Mouse (Mus musculus) cerebellum, adult 9-10 months (tissue): ENCODE results near the gene Ndufb2.

Experiments used
- DNase-seq: peaks from one replicate; pipeline ENCODE4 v3.0.0; 2022

Gene Ndufb2

GRCm38 (mm10) chr6:39592401-39593214 is at the start of gene Ndufb2:
Ndufb2 (plus strand) TSS chr6:39592574.
- peak; percentile 96 for DNase-seq

- no peak for DNase-seq
Observed at GRCm38 (mm10) chr6:39542631-39543597, 49.5 kb upstream of the Ndufb2 start.

- DNase-seq: no peak
Observed at GRCm38 (mm10) chr6:39543769-39544420, 48.5 kb upstream of the Ndufb2 start.

- DNase-seq: no peak
Observed at GRCm38 (mm10) chr6:39545474-39545873, 46.9 kb upstream of the Ndufb2 start.

- DNase-seq: no peak
Observed at GRCm38 (mm10) chr6:39548030-39548429, 44.3 kb upstream of the Ndufb2 start.

- no peak for DNase-seq
Observed at GRCm38 (mm10) chr6:39551981-39552636, 40.3 kb upstream of the Ndufb2 start.

GRCm38 (mm10) chr6:39554888-39555647 is 37.3 kb upstream of the Ndufb2 start:
- DNase-seq: no peak

- DNase-seq: no peak
Observed at GRCm38 (mm10) chr6:39555648-39555945, 36.8 kb upstream of the Ndufb2 start.

GRCm38 (mm10) chr6:39556900-39557659 is 35.3 kb upstream of the Ndufb2 start:
- no peak for DNase-seq

GRCm38 (mm10) chr6:39557723-39558261 is 34.6 kb upstream of the Ndufb2 start, which contains the start of gene Dennd2a:
Dennd2a (minus strand) TSS chr6:39557867.
- DNase-seq: peak; percentile 68

GRCm38 (mm10) chr6:39559276-39559939 is 33.0 kb upstream of the Ndufb2 start:
- no peak for DNase-seq

- peak; percentile 95 for DNase-seq
Observed at GRCm38 (mm10) chr6:39562166-39563015, 30.0 kb upstream of the Ndufb2 start.

GRCm38 (mm10) chr6:39567528-39567927 is 24.8 kb upstream of the Ndufb2 start:
- peak; percentile 63 for DNase-seq

- no peak for DNase-seq
Observed at GRCm38 (mm10) chr6:39570426-39570825, 21.9 kb upstream of the Ndufb2 start.

- DNase-seq: peak; percentile 83
Observed at GRCm38 (mm10) chr6:39573791-39574554, 18.4 kb upstream of the Ndufb2 start, which contains the start of gene Adck2. Adck2 (plus strand) TSS chr6:39573873.

GRCm38 (mm10) chr6:39574555-39574869 is 17.9 kb upstream of the Ndufb2 start:
- DNase-seq: peak; percentile 46

GRCm38 (mm10) chr6:39574951-39575350 is 17.4 kb upstream of the Ndufb2 start:
- DNase-seq: no peak

- no peak for DNase-seq
Observed at GRCm38 (mm10) chr6:39579552-39579951, 12.8 kb upstream of the Ndufb2 start.
